Mouse (Mus musculus) common myeloid progenitor, adult 5-6 weeks (primary cell): ENCODE data around the gene Sdk2. TPM values are rescaled to one million over a fixed set of nuclear protein-coding genes. Genes with fewer than 3 reads are reported as not detected.
A peak's percentile ranks its signal among the peaks of the same experiment; 100 is the strongest.

Source experiments
- ATAC-seq: replicated peaks from 2 replicates; pipeline ENCODE4 v1.8.0; 2016; ENCODE audit warnings: low read depth, mild to moderate bottlenecking, moderate TSS enrichment, inconsistent platforms; ENCODE audit not compliant: poor library complexity, severe bottlenecking
- total RNA-seq: library from RNA; stranded (forward); fragments of 200-1000, 187-1606 nt; gene quantifications from 2 replicates; pipeline ENCODE4 v1.2.3, GENCODE M21; 2017

Sdk2 gene
- total RNA-seq, 1 experiment from 2014 or later, result not detected

DNA sequence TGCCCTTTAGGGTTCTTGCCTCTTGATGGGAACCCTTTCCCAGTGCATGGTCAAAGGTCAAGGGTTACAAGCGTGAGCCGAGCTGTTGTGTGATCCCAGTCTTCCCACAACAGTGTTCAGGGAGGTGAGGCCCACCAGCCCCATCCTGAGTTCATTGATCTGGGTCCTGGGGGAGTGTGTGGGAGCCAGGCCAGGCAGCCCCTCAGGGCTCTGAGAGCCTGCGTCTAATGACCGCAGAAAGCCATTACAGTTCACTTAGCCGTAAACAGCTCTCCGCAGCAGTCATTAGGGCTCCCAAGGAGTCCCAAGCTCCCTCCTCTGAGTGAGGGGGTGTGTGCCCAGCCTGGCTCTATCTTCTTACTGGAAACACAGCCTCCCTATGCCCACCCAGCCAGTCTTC, 66.8 kb downstream of the Sdk2 start:
- no peak for ATAC-seq

DNA sequence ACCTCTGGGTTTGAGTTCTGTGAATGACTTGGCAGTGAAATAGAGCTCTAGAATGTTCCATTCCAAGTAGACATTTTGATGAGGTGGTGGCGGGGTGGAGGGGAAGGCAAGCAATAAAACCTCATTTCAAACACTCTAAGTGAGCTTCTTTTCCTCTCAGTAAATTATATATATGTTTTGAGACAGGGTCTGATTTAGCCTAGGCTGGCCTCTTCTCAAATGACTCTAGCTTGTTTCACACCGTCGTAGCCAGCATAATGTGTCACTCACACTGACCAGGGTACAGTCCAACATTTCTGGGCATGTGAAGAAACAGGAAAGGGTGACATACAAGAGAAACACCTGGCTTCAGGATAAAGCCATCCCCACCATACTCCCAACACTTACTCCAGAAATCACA, 68.1 kb downstream of the Sdk2 start:
- no peak for ATAC-seq

- no peak for ATAC-seq
Observed at GRCm38 (mm10) chr11:113993921-113994320, 72.9 kb downstream of the Sdk2 start.

GRCm38 (mm10) chr11:113992894-113993293, 74.0 kb downstream of the Sdk2 start:
- ATAC-seq, result no peak

- no peak for ATAC-seq
Observed at GRCm38 (mm10) chr11:113991886-113992285, 75.0 kb downstream of the Sdk2 start.

GRCm38 (mm10) chr11:113990466-113990865, 76.4 kb downstream of the Sdk2 start:
- ATAC-seq, result peak; percentile 46; the same call in 1 of the 2 replicates

GRCm38 (mm10) chr11:113990065-113990464, 76.8 kb downstream of the Sdk2 start:
- no peak for ATAC-seq

- ATAC-seq, result no peak
Observed at GRCm38 (mm10) chr11:113985826-113986416, 80.9 kb downstream of the Sdk2 start.

DNA sequence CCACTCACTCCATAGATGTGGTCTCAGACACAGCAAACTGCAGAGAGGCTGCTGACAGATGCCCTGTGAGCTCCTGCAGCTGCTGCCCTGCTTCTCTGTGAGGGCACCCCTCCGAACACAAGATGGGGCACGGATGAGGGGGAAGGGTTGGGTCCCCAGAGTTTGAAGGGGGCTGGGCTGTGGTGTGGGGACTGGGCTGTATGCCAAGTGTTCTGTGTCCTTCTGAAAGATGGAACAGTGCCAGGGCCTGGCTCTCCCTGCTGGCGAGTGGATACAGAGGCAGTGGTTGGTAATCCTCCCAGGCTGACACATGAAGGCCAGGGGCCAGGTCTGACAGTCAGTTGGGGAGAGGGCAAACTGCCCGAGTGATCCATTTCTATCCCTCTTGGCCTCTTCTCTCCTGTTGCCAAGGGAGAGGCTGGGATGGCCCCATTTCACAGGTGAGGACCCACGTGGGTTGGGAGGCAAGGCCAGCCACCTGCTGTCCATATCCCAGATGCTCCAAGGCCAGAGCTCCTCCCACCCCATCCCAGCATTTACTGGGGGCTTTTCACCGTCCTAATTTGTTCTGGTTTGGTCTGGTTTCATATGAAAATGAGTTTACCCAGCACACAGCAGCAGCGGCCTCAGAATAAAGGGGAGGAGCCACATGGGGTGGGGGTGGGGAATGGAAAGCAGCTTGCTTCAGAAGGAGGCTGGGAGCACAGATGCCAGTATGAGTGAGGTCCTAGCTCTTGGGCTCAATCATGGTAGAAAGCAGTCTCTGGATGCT, 84.9 kb downstream of the Sdk2 start:
- ATAC-seq, result no peak

DNA sequence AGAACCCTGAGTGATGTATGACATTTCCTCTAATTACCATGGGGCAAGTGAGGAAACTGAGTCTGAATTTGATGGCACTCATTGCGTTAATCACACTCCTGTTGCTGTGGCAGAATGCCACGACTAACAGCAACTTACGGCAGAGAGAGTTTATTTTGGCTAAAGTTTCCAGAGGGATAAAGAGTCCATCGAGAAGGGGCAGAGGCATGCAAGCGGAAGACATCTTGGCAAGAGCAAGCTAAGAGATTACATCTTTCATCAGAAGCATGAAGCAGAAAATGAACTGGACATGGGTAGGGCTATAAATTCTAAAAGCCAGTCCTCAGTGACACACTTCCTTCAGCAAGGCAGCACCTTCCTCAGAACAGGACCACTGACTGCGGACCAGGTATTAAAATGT, 85.8 kb downstream of the Sdk2 start:
- ATAC-seq, result no peak

- no peak for ATAC-seq
Observed at GRCm38 (mm10) chr11:113978318-113978717, 88.5 kb downstream of the Sdk2 start.

- ATAC-seq, result no peak
Observed at GRCm38 (mm10) chr11:113975667-113975970, 91.2 kb downstream of the Sdk2 start.

DNA sequence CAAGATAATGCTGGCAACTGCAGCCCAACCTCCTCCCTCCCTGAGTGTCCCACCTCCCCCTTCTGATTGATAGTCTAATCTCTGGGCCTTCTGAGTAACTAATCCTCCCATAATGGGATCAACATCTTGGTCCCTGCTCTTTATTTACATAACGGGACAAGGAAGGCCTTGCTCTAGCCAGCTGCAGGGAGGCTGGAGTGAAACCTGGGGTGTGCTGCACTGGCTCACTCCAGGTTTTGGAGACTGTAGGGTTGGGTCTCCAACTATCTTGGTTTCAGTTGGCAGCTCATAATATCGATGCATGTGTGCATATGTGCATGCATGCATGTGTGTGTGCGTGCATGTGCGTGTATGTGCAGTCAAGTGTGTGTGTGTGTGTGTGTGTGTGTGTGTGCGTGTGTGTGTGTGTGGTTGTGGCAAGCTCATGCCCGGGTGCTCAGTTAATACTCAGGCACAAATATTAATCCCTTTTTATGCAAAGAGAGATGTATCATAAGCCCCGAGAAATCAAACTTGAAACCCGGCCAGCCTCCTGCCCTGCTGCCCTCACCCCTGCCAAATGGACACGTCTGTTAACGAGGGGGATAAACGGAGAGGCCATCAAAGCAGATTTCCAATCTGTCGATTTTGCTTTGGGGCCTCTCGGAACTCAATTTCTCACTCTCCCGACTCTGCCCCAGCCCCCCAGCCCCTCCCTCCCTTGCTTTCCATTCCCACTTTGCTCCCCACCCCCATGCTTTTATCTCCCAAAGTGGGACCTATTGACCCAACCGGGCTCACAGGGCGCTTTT, 91.8 kb downstream of the Sdk2 start:
- no peak for ATAC-seq

DNA sequence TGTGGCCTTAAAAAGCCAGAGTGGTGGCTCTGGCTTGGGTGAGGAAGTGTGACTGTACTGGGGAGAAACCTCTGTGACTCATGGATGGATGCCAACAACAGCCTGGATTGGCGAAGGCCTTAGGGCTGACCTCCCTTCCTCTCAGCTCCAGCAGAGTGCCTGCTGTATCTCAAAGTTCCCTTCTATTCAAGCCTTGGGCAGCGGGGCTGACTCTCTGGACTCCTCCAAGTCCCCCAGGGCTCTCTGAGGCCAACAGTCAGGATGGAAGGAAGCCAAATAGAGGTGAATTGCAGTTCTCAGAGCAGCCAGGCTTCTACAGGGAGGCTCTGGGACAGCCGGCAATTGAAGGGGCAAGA, 94.4 kb downstream of the Sdk2 start:
- ATAC-seq, result no peak

DNA sequence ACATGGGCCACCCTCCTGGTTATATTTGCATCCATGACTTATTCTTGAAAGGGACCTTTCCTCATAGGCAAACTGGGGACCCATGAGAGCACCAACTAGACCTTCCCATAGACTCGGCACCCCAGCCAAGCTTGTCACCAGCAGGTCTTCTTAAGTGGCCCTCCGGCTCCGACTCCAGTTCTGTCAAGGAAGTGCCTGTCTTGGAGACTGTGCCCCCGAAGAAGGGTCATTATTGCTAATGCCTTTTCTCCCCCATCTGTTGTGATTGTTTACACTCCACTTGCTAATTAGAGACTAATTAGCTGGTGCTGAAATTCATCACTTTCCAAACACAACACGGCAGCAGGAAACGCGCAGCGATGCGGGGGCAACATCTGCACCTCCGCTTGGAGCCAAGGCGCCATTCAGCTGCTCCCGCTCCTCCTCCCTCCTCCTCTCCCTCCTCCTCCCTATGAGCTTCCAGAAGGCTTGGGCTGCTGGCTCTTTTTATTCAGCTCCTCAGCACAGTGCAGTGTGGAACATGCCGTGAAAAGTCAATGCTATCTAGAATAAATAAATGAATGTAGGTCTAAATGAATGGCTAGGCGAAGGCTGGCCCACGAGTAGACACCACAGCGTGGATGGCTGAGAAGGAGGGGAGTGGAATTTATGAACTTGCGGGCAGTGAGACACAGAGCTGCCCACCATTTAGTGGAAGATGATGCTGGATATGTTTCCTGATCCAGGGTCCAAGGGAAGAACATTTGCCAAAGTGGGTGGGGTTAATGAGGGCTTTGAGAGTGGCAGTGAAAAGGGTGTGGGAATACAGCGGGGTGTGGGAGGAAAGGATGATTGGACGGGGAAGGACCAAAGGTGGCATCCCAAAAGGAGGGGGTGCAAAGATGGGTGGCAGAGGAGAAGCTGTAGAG, 95.0 kb downstream of the Sdk2 start:
- no peak for ATAC-seq

GRCm38 (mm10) chr11:113970026-113970425, 96.8 kb downstream of the Sdk2 start:
- ATAC-seq, result no peak

GRCm38 (mm10) chr11:113965214-113965613, 101.6 kb downstream of the Sdk2 start:
- no peak for ATAC-seq

DNA sequence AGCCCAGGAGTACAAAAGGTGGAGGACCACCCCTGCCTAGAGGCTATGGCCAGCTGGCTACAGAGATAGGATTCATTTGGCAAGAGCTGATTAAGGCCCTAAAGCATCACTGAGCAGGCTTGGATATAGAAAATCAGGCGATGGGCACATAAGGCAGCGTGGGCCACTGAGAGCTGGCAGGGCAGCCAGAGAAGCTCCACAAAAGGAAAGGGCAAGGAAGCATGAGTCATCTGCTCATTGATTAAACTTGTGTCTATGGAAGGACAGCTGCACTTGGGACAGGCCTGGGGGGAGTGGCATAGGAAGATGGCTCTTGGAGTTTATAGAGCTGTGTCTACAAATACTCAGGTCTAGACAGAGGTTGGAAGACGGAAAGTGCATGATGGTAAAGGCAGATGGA, 104.1 kb downstream of the Sdk2 start:
- no peak for ATAC-seq

DNA sequence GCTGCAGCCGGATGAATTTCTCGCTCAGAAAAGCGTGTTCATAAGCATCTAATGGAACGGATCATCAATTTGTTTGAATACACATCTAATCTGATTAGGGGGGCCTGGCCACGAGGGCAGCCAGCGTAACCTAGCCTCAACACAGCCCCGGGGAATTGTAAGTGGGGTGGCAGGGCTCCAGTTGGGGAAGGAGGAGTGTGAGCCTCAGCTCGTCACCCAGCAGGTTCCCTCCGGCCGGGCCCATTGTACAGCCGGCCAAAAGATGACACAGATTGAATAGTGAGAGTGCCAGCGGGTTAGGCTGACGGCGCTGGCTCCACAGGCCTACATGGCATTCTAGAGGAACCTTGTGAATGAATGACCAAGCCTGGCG, 115.2 kb downstream of the Sdk2 start:
- ATAC-seq, result no peak

DNA sequence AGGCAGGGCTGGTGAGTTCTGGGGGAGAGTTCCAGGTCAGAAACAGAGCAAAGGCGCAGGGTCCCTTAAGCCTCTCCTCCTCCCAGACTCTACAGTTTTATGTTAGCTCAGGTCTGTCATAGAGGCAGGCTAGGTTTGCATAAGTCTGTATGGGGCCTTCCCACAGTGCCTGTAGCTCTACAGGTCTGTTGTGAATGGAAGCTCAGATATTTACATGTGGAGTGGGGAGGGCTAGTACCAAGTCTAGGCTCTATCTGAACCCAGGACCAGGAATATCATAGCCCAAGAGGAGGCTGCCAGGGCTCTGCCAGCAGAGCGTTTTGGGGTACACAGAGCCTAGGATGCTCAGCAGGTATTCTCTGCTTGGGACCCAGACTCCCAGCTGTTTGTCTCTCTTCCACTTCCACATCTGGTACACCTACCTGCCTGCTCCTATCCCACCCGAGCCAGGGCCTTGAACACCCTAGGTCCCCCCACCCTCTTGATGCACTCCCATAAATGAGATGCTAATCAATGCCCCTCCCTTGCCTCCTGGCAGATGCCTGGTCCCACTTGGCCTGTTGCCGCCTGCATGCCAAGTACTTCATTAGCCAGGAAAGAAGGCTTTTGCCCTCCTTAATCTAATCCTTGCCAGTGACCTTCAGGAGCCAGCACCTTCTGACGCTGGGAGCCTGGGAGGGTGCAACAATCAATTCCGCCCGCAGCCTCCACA, 115.8 kb downstream of the Sdk2 start:
- ATAC-seq, result no peak
